Mouse (Mus musculus): ENCODE results near the gene Alb. TPM values are rescaled to one million over a fixed set of nuclear protein-coding genes. Genes with fewer than 3 reads are reported as not detected.

The Alb gene
- polyA plus RNA-seq (2014; fragmentation: Nextera tagmentation; extraction: Ambion mirVana): not detected in 2 replicates

- ATAC-seq (no peak), DNase-seq (ENCODE audit: low spot score) (peak; percentile 2)
- no peak within 1 kb of the TSS for H3K9ac ChIP-seq (ENCODE audit: low read length)
- no peaks in the 10 kb centered on the region for H3K9me3 ChIP-seq (replicated peaks; ENCODE audit: control insufficient read depth, low read length)
- no peak within 1 kb of the TSS for H3K4me3 ChIP-seq (ENCODE audit: low read depth, low read length)
- no peak within 1 kb of the TSS for H3K4me2 ChIP-seq (ENCODE audit: low read length)
- no peaks in the 10 kb centered on the region for H3K4me1 ChIP-seq (ENCODE audit: control insufficient read depth, insufficient read depth, low read length)
- no peak within 1 kb of the TSS for H3K27ac ChIP-seq (ENCODE audit: low read depth, low read length)
- 95% methylated on average over 8 of the region's 8 CpGs for whole genome bisulfite sequencing
- H3K27me3 ChIP-seq (replicated peaks; ENCODE audit: control insufficient read depth, insufficient read depth, low read length): no peaks in the 10 kb centered on the region
- no peaks in the 10 kb centered on the region for H3K36me3 ChIP-seq (ENCODE audit: control insufficient read depth, insufficient read depth, low read length)
Measured at GRCm38 (mm10) chr5:90460619-90461018, at the start of gene Alb. Alb (plus strand) TSS chr5:90460897.

GRCm38 (mm10) chr5:90414142-90414924, 46.4 kb upstream of the Alb start:
- Histone ChIP-seq H3K9me3 (replicated peaks; ENCODE audit: control insufficient read depth, low read length) (no peaks in the 10 kb centered on the region), H3K27ac (ENCODE audit: low read depth, low read length) (no peak overlapping the region), H3K36me3 (ENCODE audit: control insufficient read depth, insufficient read depth, low read length) (no peaks in the 10 kb centered on the region), H3K4me1 (ENCODE audit: control insufficient read depth, insufficient read depth, low read length) (no peaks in the 10 kb centered on the region), H3K4me2 (ENCODE audit: low read length) (no peak overlapping the region), H3K27me3 (replicated peaks; ENCODE audit: control insufficient read depth, insufficient read depth, low read length) (no peaks in the 10 kb centered on the region), H3K4me3 (ENCODE audit: low read depth, low read length) (no peak overlapping the region), H3K9ac (ENCODE audit: low read length) (no peak overlapping the region)
- 80% methylated on average over 8 of the region's 8 CpGs for WGBS
- ATAC-seq (no peak), DNase-seq (ENCODE audit: low spot score) (no peak)

- H3K27ac ChIP-seq (ENCODE audit: low read depth, low read length): no peak overlapping the region
- H3K27me3 ChIP-seq (replicated peaks; ENCODE audit: control insufficient read depth, insufficient read depth, low read length): no peaks in the 10 kb centered on the region
- no peak overlapping the region for H3K4me3 ChIP-seq (ENCODE audit: low read depth, low read length)
- H3K9me3 ChIP-seq (replicated peaks; ENCODE audit: control insufficient read depth, low read length): no peaks in the 10 kb centered on the region
- ATAC-seq (no peak), DNase-seq (ENCODE audit: low spot score) (no peak)
- 59% methylated on average over 6 of the region's 6 CpGs for WGBS
- no peak overlapping the region for H3K9ac ChIP-seq (ENCODE audit: low read length)
- no peaks in the 10 kb centered on the region for H3K4me1 ChIP-seq (ENCODE audit: control insufficient read depth, insufficient read depth, low read length)
- H3K36me3 ChIP-seq (ENCODE audit: control insufficient read depth, insufficient read depth, low read length): no peaks in the 10 kb centered on the region
- H3K4me2 ChIP-seq (ENCODE audit: low read length): no peak overlapping the region
Measured at GRCm38 (mm10) chr5:90414925-90415295, 45.8 kb upstream of the Alb start.

- H3K27me3 ChIP-seq (replicated peaks; ENCODE audit: control insufficient read depth, insufficient read depth, low read length): no peaks in the 10 kb centered on the region
- no peak overlapping the region for H3K9ac ChIP-seq (ENCODE audit: low read length)
- no peak overlapping the region for H3K4me2 ChIP-seq (ENCODE audit: low read length)
- no peak overlapping the region for H3K27ac ChIP-seq (ENCODE audit: low read depth, low read length)
- H3K4me1 ChIP-seq (ENCODE audit: control insufficient read depth, insufficient read depth, low read length): no peaks in the 10 kb centered on the region
- H3K9me3 ChIP-seq (replicated peaks; ENCODE audit: control insufficient read depth, low read length): no peaks in the 10 kb centered on the region
- H3K36me3 ChIP-seq (ENCODE audit: control insufficient read depth, insufficient read depth, low read length): no peaks in the 10 kb centered on the region
- H3K4me3 ChIP-seq (ENCODE audit: low read depth, low read length): no peak overlapping the region
- no peak for ATAC-seq
- WGBS: 87% methylated on average over 5 of the region's 5 CpGs
- no peak for DNase-seq (ENCODE audit: low spot score)
Measured at GRCm38 (mm10) chr5:90424625-90425024, 36.1 kb upstream of the Alb start.

- WGBS: 96% methylated on average over 3 of the region's 3 CpGs
- no peaks in the 10 kb centered on the region for H3K4me1 ChIP-seq (ENCODE audit: control insufficient read depth, insufficient read depth, low read length)
Measured at GRCm38 (mm10) chr5:90425191-90425590, 35.5 kb upstream of the Alb start.

GRCm38 (mm10) chr5:90431053-90431452, 29.6 kb upstream of the Alb start:
- no peak for DNase-seq (ENCODE audit: low spot score)
- no peak overlapping the region for H3K4me2 ChIP-seq (ENCODE audit: low read length)
- H3K4me3 ChIP-seq (ENCODE audit: low read depth, low read length): no peak overlapping the region
- no peaks in the 10 kb centered on the region for H3K4me1 ChIP-seq (ENCODE audit: control insufficient read depth, insufficient read depth, low read length)
- no peaks in the 10 kb centered on the region for H3K36me3 ChIP-seq (ENCODE audit: control insufficient read depth, insufficient read depth, low read length)
- 90% methylated on average over 9 of the region's 9 CpGs for WGBS
- no peaks in the 10 kb centered on the region for H3K9me3 ChIP-seq (replicated peaks; ENCODE audit: control insufficient read depth, low read length)
- no peak overlapping the region for H3K27ac ChIP-seq (ENCODE audit: low read depth, low read length)
- no peaks in the 10 kb centered on the region for H3K27me3 ChIP-seq (replicated peaks; ENCODE audit: control insufficient read depth, insufficient read depth, low read length)
- H3K9ac ChIP-seq (ENCODE audit: low read length): no peak overlapping the region
- no peak for ATAC-seq

More at GRCm38 (mm10) chr5:90425191-90425590, 35.5 kb upstream of the Alb start:
- Histone ChIP-seq H3K27ac (ENCODE audit: low read depth, low read length) (no peak overlapping the region), H3K9ac (ENCODE audit: low read length) (no peak overlapping the region), H3K4me3 (ENCODE audit: low read depth, low read length) (no peak overlapping the region), H3K36me3 (ENCODE audit: control insufficient read depth, insufficient read depth, low read length) (no peaks in the 10 kb centered on the region), H3K4me2 (ENCODE audit: low read length) (no peak overlapping the region), H3K27me3 (replicated peaks; ENCODE audit: control insufficient read depth, insufficient read depth, low read length) (no peaks in the 10 kb centered on the region), H3K9me3 (replicated peaks; ENCODE audit: control insufficient read depth, low read length) (no peaks in the 10 kb centered on the region)
- DNase-seq (ENCODE audit: low spot score) (no peak), ATAC-seq (no peak)

- no peak overlapping the region for H3K27ac ChIP-seq (ENCODE audit: low read depth, low read length)
- H3K4me3 ChIP-seq (ENCODE audit: low read depth, low read length): no peak overlapping the region
- DNase-seq (ENCODE audit: low spot score): no peak
- H3K9ac ChIP-seq (ENCODE audit: low read length): no peak overlapping the region
- no peaks in the 10 kb centered on the region for H3K4me1 ChIP-seq (ENCODE audit: control insufficient read depth, insufficient read depth, low read length)
- H3K36me3 ChIP-seq (ENCODE audit: control insufficient read depth, insufficient read depth, low read length): no peaks in the 10 kb centered on the region
- H3K27me3 ChIP-seq (replicated peaks; ENCODE audit: control insufficient read depth, insufficient read depth, low read length): no peaks in the 10 kb centered on the region
- no peak for ATAC-seq
- H3K9me3 ChIP-seq (replicated peaks; ENCODE audit: control insufficient read depth, low read length): no peaks in the 10 kb centered on the region
- 92% methylated on average over 4 of the region's 4 CpGs for WGBS
- H3K4me2 ChIP-seq (ENCODE audit: low read length): no peak overlapping the region
Measured at GRCm38 (mm10) chr5:90439157-90439556, 21.5 kb upstream of the Alb start.

- ATAC-seq (no peak), DNase-seq (ENCODE audit: low spot score) (no peak)
- WGBS: 90% methylated on average over 3 of the region's 3 CpGs
- Histone ChIP-seq H3K27ac (ENCODE audit: low read depth, low read length) (no peak overlapping the region), H3K4me2 (ENCODE audit: low read length) (no peak overlapping the region), H3K4me3 (ENCODE audit: low read depth, low read length) (no peak overlapping the region), H3K36me3 (ENCODE audit: control insufficient read depth, insufficient read depth, low read length) (no peaks in the 10 kb centered on the region), H3K27me3 (replicated peaks; ENCODE audit: control insufficient read depth, insufficient read depth, low read length) (no peaks in the 10 kb centered on the region), H3K4me1 (ENCODE audit: control insufficient read depth, insufficient read depth, low read length) (no peaks in the 10 kb centered on the region), H3K9me3 (replicated peaks; ENCODE audit: control insufficient read depth, low read length) (no peaks in the 10 kb centered on the region), H3K9ac (ENCODE audit: low read length) (no peak overlapping the region)
Measured at GRCm38 (mm10) chr5:90447577-90447976, 13.1 kb upstream of the Alb start.

GRCm38 (mm10) chr5:90449961-90450360, 10.7 kb upstream of the Alb start:
- Histone ChIP-seq H3K4me3 (ENCODE audit: low read depth, low read length) (no peak overlapping the region), H3K4me1 (ENCODE audit: control insufficient read depth, insufficient read depth, low read length) (no peaks in the 10 kb centered on the region), H3K27me3 (replicated peaks; ENCODE audit: control insufficient read depth, insufficient read depth, low read length) (no peaks in the 10 kb centered on the region), H3K4me2 (ENCODE audit: low read length) (no peak overlapping the region), H3K27ac (ENCODE audit: low read depth, low read length) (no peak overlapping the region), H3K36me3 (ENCODE audit: control insufficient read depth, insufficient read depth, low read length) (no peaks in the 10 kb centered on the region), H3K9ac (ENCODE audit: low read length) (no peak overlapping the region), H3K9me3 (replicated peaks; ENCODE audit: control insufficient read depth, low read length) (no peaks in the 10 kb centered on the region)
- 85% methylated on average over 5 of the region's 5 CpGs for WGBS
- ATAC-seq (no peak), DNase-seq (ENCODE audit: low spot score) (no peak)
